Mouse (Mus musculus) thymus, adult 2 months (tissue): Measurements from ENCODE around the gene Zp3r.

Experiments
- CTCF ChIP-seq: fragments of 200-500 bp; IDR thresholded peaks from 2 replicates; pipeline ENCODE4 v1.5.1; 2012; ENCODE audit warnings: mild to moderate bottlenecking, control low read depth, low read length, moderate library complexity, borderline replicate concordance; ENCODE audit not compliant: control insufficient read depth, poor library complexity, insufficient read depth; ENCODE audit errors: extremely low read depth
- POLR2A ChIP-seq: fragments of 200-500 bp; IDR thresholded peaks from 2 replicates; pipeline ENCODE4 v1.6.1; 2012; ENCODE audit warnings: mild to moderate bottlenecking, low read length, control low read depth, moderate library complexity; ENCODE audit not compliant: control insufficient read depth, poor library complexity, insufficient read depth; ENCODE audit errors: extremely low read depth

GRCm38 (mm10) chr1:130575962-130576361, 53.5 kb downstream of the Zp3r start:
- TF ChIP-seq POLR2A (no peak), CTCF (no peak)
